Mouse (Mus musculus) heart, postnatal 0 days (tissue): ENCODE measurements around the gene Edf1. TPM values are rescaled to one million over a fixed set of nuclear protein-coding genes. Genes with fewer than 3 reads are reported as not detected.

Experiments
- ATAC-seq: fragments of 200-750 bp; cut with Nextera tagmentation; 2 replicates; pipeline ENCODE4 v1.8.0; 2017; ENCODE audit warnings: low read depth, moderate number of reproducible peaks, moderate library complexity; ENCODE audit not compliant: insufficient read depth
- DNase-seq: peaks from one replicate; pipeline ENCODE4 v3.0.0-alpha.2; 2016; ENCODE audit warnings: low spot score
- H3K27ac ChIP-seq: fragments of 300-500 bp; sonication (generic); 2 replicates; pipeline ENCODE4 v1.5.1; 2014; ENCODE audit warnings: low read depth, mild to moderate bottlenecking
- H3K27me3 ChIP-seq: fragments of 300-500 bp; sonication (generic); 2 replicates; pipeline ENCODE4 v1.6.1; 2014; ENCODE audit warnings: low read length, mixed read lengths; ENCODE audit not compliant: control insufficient read depth, insufficient read depth
- H3K36me3 ChIP-seq: fragments of 300-500 bp; sonication (generic); replicated peaks from 2 replicates; pipeline ENCODE4 v1.6.1; 2014; ENCODE audit warnings: low read length, mixed read lengths; ENCODE audit not compliant: control insufficient read depth, insufficient read depth
- H3K4me1 ChIP-seq: fragments of 300-500 bp; sonication (generic); 2 replicates; pipeline ENCODE4 v1.6.1; 2014; ENCODE audit warnings: antibody characterized with exemption; ENCODE audit not compliant: control insufficient read depth, insufficient read depth
- H3K4me2 ChIP-seq: fragments of 300-500 bp; sonication (generic); 2 replicates; pipeline ENCODE4 v1.6.1; 2014; ENCODE audit warnings: low read depth, mild to moderate bottlenecking, low read length, moderate library complexity
- H3K4me3 ChIP-seq: fragments of 300-500 bp; sonication (generic); 2 replicates; pipeline ENCODE4 v1.5.1; 2014; ENCODE audit warnings: low read depth, low read length
- H3K9ac ChIP-seq: fragments of 300-500 bp; sonication (generic); replicated peaks from 2 replicates; pipeline ENCODE4 v1.6.1; 2014; ENCODE audit warnings: low read depth, low read length, mixed read lengths
- H3K9me3 ChIP-seq: fragments of 300-500 bp; sonication (generic); replicated peaks from 2 replicates; pipeline ENCODE4 v1.6.1; 2016; ENCODE audit warnings: low read length; ENCODE audit not compliant: control insufficient read depth
- CTCF ChIP-seq: IDR thresholded peaks from 2 replicates; pipeline ENCODE4 v1.5.1; 2016; ENCODE audit warnings: antibody characterized with exemption, control low read depth, low read depth
- EP300 ChIP-seq: IDR thresholded peaks from 2 replicates; pipeline ENCODE4 v1.6.1; 2016; ENCODE audit warnings: antibody characterized with exemption, low read depth
- WGBS: fragments of 180-500 bp; shearing (Covaris S2); extraction: QIAGEN DNeasy Blood & Tissue Kit; methylation state at CpG from one replicate; pipeline ENCODE4 v1.1.7; 2014; 5-methylcytosine and 5-hydroxymethylcytosine counted together
- polyA plus RNA-seq: library from polyadenylated mRNA; unstranded; fragments of >200 nt; fragmentation: Nextera tagmentation; extraction: Ambion mirVana; gene quantifications from 2 replicates; pipeline ENCODE4 v1.2.1, GENCODE M21; 2015
- total RNA-seq: library from RNA; depleted of rRNA; stranded (reverse); fragments of >200 nt; gene quantifications from 2 replicates; pipeline ENCODE4 v1.2.3, GENCODE M21; 2014; ENCODE audit warnings: low replicate concordance

Gene Edf1
- total and polyA plus RNA-seq, 2 experiments from 2014 or later, result 112 to 314 TPM

GRCm38 (mm10) chr2:25534866-25535182 lies 22.8 kb upstream of the Edf1 start:
- WGBS, result 87% methylated on average over 2 of the region's 2 CpGs
- H3K4me3 ChIP-seq, result no peak overlapping the region
- no peak overlapping the region for H3K4me2 ChIP-seq
- DNase-seq (no peak), ATAC-seq (no peak)
- no peak overlapping the region for H3K9ac ChIP-seq
- H3K27me3 ChIP-seq, result no peaks in the 10 kb centered on the region
- no peaks in the 10 kb centered on the region for H3K9me3 ChIP-seq
- H3K4me1 ChIP-seq, result peaks cover 11% of the 10 kb centered on the region; the same call in 1 of the 2 replicates
- TF ChIP-seq EP300 (no peak), CTCF (no peak)
- peak overlapping the region; percentile 56; the same call in 1 of the 2 replicates for H3K27ac ChIP-seq
- peaks cover 68% of the 10 kb centered on the region for H3K36me3 ChIP-seq

GRCm38 (mm10) chr2:25536531-25536930 lies 21.1 kb upstream of the Edf1 start:
- ATAC-seq (no peak), DNase-seq (no peak)
- Histone ChIP-seq H3K9me3 (no peaks in the 10 kb centered on the region), H3K9ac (no peak overlapping the region), H3K4me1 (peaks cover 11% of the 10 kb centered on the region; the same call in 1 of the 2 replicates), H3K4me3 (no peak overlapping the region), H3K4me2 (no peak overlapping the region), H3K27me3 (no peaks in the 10 kb centered on the region), H3K36me3 (peaks cover 52% of the 10 kb centered on the region), H3K27ac (no peak overlapping the region)
- no peak for TF ChIP-seq EP300
- 48% methylated on average over 8 of the region's 8 CpGs for WGBS

GRCm38 (mm10) chr2:25540541-25540948 lies 17.1 kb upstream of the Edf1 start:
- DNase-seq (no peak), ATAC-seq (no peak)
- no peaks in the 10 kb centered on the region for H3K9me3 ChIP-seq
- 95% methylated on average over 4 of the region's 4 CpGs for WGBS
- peaks cover 8% of the 10 kb centered on the region; the same call in 1 of the 2 replicates for H3K4me1 ChIP-seq
- H3K36me3 ChIP-seq, result peaks cover 34% of the 10 kb centered on the region
- H3K9ac ChIP-seq, result no peak overlapping the region
- H3K4me3 ChIP-seq, result no peak overlapping the region
- TF ChIP-seq CTCF (no peak), EP300 (no peak)
- no peak overlapping the region for H3K27ac ChIP-seq
- H3K27me3 ChIP-seq, result no peaks in the 10 kb centered on the region
- no peak overlapping the region for H3K4me2 ChIP-seq

- H3K4me1 ChIP-seq, result peaks cover 10% of the 10 kb centered on the region
- peaks cover 23% of the 10 kb centered on the region for H3K36me3 ChIP-seq
- no peak for DNase-seq
- H3K4me3 ChIP-seq, result no peak overlapping the region
- no peak overlapping the region for H3K27ac ChIP-seq
- no peak overlapping the region for H3K9ac ChIP-seq
- H3K4me2 ChIP-seq, result no peak overlapping the region
- no peak for ATAC-seq
- H3K27me3 ChIP-seq, result no peaks in the 10 kb centered on the region
- 88% methylated on average over 10 of the region's 10 CpGs for WGBS
- no peaks in the 10 kb centered on the region for H3K9me3 ChIP-seq
- TF ChIP-seq EP300 (no peak), CTCF (no peak)
These were observed 15.8 kb upstream of the Edf1 start for GRCm38 (mm10) chr2:25541644-25542367.

GRCm38 (mm10) chr2:25545996-25546810 lies 11.4 kb upstream of the Edf1 start:
- 5% methylated on average over 37 of the region's 43 CpGs for WGBS
- peak overlapping the region; percentile 76 for H3K9ac ChIP-seq
- peaks cover 10% of the 10 kb centered on the region for H3K4me1 ChIP-seq
- H3K9me3 ChIP-seq, result no peaks in the 10 kb centered on the region
- ATAC-seq, result peak; percentile 73
- TF ChIP-seq CTCF, result no peak
- TF ChIP-seq EP300, result no peak
- no peaks in the 10 kb centered on the region for H3K27me3 ChIP-seq
- 0 out of 2 replicates have a peak, but pooled peaks cover 3% of the 10 kb centered on the region for H3K36me3 ChIP-seq
- peak overlapping the region; percentile 77 for H3K4me3 ChIP-seq
- DNase-seq, result peak; percentile 50
- peak overlapping the region; percentile 77 for H3K4me2 ChIP-seq
- H3K27ac ChIP-seq, result peak overlapping the region; percentile 77
